Mouse (Mus musculus) thymus, adult 18-20 months (tissue): ENCODE measurements around the gene Prpf40a.
A peak's percentile ranks its signal among the peaks of the same experiment; 100 is the strongest.

Source experiments
- DNase-seq, 2 experiments: peaks; one replicate each; pipeline ENCODE4 v3.0.0; 2022; ENCODE audit warnings: mixed read lengths in 2 of 2

Gene Prpf40a

DNA sequence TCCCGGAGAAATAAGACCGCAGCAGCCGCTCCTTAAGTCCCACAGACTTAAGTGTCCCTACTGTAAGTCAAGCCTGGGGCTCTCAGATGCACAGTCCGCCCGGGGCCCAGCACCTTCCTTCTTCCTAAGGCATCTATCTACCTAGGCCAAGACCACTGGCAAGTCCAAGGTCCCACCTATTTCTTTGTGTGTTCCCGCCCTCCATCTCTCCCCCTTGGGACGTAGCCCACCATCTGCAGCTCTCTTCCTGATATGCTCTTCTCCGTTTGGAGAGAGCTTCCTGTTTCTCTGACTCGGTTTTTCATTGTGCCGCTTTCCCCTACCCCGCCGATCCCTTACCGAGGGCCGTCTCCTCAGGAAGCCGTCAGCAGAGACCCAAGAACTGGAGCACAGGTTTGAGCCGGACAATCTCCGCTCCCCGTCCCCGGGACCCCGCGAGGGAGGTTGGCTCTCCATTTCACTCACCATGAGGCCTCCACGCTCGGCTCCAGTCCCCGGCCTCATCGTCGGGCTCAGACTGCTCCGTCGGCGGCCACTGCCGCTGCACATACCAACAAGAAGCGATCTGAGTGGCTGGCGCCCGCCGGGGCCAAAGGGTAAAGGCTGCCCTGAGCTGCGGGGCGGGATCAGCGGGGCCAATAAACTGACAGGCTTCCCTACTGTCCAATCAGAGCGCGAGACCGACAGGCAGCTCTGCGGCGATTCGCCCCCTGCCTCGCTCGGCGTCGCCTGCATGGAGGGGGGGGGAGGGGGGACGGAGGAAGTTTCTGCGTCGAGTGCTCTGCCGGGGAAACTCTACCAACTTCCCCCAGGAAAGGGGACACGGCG is at the start of gene Prpf40a:
Gene Prpf40a (minus strand): TSS at position 601 of the 828 bp plus-strand sequence.
- DNase-seq = peak; percentile 99

DNA sequence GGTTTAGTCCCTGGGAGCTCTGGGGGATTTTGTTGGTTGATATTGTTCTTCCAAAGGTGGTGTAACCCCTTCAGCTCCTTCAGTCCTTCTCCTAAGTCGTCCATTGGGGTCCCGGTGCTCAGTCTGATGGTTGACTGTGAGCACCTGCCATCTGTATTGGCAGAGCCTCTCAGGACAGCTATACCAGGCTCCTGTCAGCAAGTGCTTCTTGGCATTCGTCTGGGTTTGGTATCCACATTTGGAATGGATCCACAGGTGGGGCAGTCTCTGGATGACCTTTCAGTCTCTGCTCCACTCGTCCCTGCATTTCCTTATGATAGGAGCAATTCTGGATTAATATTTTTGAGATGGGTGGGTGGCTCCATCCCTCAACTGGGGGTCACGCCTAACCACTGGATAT is 31.2 kb upstream of the Prpf40a start:
- no peak for DNase-seq

DNA sequence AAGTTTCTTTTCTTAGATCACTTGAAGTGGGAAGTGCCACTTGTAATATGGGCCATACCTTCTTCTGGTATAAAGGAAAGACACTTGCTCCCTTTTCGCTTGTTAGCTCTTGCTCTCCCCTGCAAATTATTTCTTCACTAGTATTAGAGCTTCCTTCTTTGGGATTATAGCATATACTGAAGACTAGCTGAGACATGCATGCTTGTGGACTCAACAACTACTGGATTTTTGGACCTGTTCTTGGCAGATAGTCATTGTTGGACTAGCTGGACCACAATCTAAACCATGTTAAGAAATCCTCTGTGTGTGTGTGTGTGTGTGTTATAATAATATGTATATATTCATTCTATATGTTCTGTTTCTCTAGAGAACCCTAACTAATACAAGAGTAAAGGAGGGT is 22.4 kb upstream of the Prpf40a start:
- DNase-seq = no peak

DNA sequence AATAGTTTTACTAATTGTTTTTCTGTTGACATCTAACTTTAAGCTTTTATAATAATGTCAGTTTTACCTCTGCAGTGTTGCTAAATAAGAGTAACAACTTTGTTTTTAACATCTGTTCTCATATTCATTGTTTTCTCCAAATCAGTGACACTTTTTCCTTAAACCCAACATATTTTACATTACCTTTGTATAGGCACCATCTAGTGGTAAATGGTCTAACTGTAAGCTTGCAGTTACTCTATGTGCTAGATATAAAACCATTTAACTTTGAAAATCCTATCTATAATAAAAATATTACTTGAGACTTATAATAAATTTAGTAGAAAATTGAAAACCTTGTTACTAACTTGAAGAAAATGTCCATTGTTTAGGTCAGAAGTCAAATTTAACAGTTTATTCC is 15.7 kb upstream of the Prpf40a start:
- DNase-seq = no peak

- no peak for DNase-seq
These were observed 13.5 kb upstream of the Prpf40a start for GRCm38 (mm10) chr2:53204373-53205274.

DNA sequence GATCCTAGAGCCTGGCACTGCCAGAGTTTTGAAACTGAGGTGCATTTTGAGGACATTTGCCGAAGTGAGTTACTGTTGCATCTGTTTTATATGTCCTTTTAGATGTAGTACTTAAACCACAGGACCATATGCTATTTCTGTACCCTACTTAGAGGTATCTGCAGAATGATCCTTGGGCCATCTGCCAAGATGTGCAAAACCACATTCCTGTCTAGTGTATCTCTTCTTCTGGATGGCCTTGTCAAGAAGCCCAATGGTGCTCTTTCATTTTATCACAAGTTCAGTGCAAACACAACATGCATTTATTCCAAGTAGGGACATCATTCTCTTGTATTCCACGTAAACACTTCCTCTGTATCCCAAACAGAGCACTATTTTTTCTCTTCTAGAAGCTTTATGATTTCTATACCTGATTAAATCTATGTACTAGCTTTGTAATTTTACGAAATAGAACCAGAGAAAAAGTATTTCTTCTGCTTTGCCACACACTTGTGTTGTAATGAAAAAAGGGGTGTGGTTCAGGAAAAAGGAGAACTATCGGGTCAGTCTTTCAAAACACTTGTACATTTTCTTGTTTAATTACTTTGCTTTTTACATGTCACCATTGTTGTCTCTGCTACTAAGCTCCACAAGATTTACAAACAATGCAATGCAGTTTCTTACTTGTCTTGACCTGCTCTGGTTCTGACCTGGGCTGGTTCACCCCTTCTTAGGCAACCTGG is 9.2 kb upstream of the Prpf40a start:
- no peak for DNase-seq

- no peak for DNase-seq
These were observed 8.1 kb upstream of the Prpf40a start for GRCm38 (mm10) chr2:53199203-53199602.

DNA sequence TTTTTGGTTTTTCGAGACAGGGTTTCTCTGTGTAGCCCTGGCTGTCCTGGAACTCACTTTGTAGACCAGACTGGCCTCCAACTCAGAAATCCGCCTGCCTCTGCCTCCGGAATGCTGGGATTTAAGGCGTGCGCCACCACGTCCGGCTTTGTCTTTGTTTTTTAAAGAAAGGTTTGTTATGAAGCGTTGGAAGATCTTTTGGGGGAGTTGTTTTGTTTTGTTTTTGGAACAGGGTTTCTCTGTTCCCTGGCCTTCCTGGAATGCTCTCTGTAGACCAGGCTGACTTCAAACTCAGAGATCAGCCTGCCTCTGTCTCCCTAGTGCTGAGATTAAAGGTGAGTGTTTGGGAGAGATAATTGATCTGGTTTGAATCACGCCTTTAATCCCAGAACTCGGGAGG is 5.3 kb upstream of the Prpf40a start:
- DNase-seq = no peak

- DNase-seq = no peak
These were observed 1.3 kb upstream of the Prpf40a start for GRCm38 (mm10) chr2:53192386-53192785.

GRCm38 (mm10) chr2:53191523-53192220 is 588 bp upstream of the Prpf40a start, which contains the start of gene Arl6ip6:
Gene Arl6ip6, plus strand, starts transcription at chr2:53191726.
- DNase-seq = peak; percentile 96 to 97

GRCm38 (mm10) chr2:53189811-53190210 is 1.3 kb downstream of the Prpf40a start:
- DNase-seq = no peak

DNA sequence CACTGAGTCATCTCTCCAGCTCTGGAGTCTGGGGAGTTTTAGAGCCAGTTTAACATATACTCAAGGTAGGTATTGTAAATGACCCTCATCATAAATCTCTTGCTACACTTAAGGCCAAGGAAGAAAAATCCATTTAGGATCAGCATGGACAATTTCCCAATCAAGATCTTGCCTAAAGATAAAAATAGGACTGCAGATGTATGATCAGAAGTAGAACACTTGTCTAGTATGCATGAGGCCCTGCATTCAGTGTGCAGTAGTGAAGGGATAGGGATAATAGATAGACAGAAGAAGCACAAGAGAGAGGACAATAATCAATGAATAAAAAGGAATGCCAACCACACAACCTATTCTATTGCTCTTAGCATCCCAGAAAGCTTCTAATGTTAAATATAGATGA is 11.2 kb downstream of the Prpf40a start:
- no peak for DNase-seq

GRCm38 (mm10) chr2:53178966-53179365 is 12.1 kb downstream of the Prpf40a start:
- DNase-seq = no peak

GRCm38 (mm10) chr2:53173966-53174365 is 17.1 kb downstream of the Prpf40a start:
- DNase-seq = no peak

DNA sequence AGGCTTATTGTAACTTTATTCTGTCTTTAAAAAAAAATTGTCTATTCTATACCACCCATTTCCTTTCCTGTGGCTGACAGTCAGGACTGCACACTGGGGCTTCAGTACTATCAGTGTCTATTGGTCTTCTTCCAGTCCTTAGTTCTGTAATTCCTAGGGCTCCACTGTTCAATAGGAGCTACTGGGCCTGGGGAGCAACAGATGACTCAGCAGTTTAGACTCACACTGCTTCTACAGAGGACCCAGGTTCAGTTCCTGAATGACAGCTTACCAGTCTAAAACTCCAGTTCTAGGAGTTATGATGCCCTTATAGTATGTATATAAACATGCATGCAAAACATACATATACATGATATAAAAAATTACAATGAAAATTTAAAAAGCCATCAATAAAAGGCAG is 44.2 kb downstream of the Prpf40a start:
- DNase-seq = no peak

DNA sequence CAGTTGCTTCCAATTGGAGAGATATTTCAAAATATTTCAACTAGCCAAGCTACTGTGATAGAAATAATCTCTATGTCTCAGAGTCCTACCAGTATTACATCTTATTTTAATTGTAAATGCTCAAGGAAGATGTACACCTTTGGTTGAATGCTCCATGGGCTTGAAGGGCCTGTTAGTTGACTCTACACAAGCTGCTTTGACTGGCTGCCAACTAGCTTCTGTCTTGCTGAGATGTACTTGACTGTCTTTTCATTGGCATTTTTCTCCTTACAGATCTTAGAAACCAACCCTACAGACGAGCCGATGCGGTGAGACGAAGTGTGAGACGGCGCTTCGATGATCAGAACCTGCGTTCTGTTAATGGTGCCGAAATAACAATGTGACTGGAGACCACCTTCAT is 59.5 kb downstream of the Prpf40a start:
- DNase-seq = no peak

- no peak for DNase-seq
These were observed 62.0 kb downstream of the Prpf40a start for GRCm38 (mm10) chr2:53129070-53129469.

DNA sequence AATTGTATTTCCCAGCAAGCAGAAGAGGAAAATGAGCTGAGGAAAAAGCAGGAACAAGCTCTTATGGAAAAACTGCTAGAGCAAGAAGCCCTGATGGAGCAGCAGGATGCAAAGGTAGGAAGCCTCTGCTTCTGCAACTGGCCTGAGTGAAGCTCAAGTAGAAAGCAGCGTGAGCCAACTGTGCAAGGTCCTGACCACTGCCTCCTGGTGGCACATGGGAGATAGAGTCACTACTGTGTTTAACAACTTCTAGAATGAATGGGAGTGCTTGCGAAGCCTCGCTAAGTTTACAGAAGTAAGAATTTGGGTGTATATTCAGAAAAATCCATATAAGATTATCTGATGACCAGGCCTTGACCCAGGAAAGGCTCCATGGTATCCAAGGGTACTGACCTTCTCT is 65.1 kb downstream of the Prpf40a start:
- DNase-seq = no peak

DNA sequence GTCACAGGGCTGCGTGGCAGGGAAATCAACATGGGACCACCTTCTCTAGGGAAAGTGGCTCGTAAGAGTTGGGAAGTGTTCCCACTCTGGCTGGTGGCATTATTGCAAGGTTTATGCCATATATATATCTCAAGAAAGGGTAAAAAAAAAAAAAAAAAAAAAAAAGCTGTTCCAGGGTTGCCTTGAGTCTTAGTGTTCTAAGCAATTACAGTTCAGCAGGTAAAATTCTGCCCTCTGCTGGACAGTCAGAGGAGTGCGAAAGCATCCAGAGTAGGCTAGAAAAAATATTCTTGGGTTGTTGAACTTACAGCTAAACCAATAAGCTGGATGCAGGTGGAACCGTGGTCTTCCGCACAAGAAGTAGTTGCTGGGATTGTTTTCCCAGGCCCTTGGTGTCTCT is 69.3 kb downstream of the Prpf40a start:
- DNase-seq = no peak

DNA sequence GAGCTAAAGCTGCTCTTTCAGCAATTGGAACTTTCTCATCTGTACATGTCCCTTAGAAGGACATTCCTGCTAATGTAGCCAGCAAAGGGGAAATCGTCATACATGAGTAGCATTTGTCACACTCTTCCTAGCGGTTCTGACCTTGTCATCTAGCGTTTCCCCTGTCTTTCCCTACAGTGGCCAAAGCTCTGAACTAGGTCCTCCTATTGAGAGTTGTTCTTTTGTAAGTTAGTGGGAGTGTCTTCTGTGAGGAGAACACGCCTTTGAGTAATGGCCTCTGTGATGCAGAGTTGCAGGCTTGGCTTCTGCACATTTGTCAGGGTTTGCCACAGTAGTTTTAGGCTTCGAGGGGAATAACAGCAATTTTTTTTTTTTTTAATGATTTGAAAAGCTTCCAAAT is 82.5 kb downstream of the Prpf40a start:
- DNase-seq = no peak

DNA sequence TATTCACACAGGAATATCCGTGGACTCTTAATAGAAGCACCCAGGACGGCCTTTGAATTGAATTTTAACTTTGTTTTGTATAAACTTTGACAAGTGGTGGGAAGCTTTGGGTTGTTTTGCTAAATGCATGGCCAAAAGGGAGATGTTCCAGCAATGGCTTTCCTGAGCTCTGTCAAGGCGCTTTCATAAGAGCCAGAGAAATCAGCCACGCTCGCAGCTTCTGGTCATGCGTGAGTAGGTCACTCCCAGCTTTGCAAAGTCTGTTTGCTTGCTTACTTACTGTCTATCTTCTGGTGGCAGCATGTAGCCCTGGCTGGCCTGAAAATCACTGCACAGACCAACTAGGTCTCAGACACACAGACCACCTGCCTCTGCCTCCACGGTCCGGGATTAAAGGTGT is 84.6 kb downstream of the Prpf40a start:
- DNase-seq = no peak

- DNase-seq = no peak
These were observed 85.0 kb downstream of the Prpf40a start for GRCm38 (mm10) chr2:53106056-53106455.

GRCm38 (mm10) chr2:53105408-53105807 is 85.7 kb downstream of the Prpf40a start:
- DNase-seq = no peak
